Mouse (Mus musculus): ENCODE measurements around the gene Cubn. TPM values are rescaled to one million over a fixed set of nuclear protein-coding genes. Genes with fewer than 3 reads are reported as not detected.

The Cubn gene
- polyA plus RNA-seq (2016; fragmentation: Nextera tagmentation; extraction: Ambion mirVana) = 0.27 and 0.31 TPM in 2 replicates

DNA sequence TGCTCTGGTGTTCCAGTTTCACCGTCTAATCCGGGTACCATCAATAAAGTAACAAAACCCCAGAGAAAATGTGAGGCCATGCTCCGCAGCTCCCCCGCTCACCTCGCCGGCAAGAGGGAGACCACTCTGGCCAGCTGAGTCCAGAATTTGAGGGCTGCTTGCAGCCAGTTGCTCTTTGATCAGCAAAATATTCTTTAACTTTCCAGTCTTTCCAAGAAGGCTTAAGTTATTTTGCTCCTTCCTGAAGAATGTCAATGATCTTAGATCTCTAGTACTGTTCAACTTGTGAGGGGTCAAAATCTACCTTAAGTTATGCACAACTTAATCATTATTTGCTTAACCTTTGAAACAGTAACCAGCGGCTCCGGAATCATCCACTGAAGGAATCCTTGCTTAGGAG is at the start of gene Cubn:
Gene Cubn, minus strand, starts transcription at position 80 of the 400 bp plus-strand sequence.
- no peak within 1 kb of the TSS for H3K9ac ChIP-seq
- H3K4me3 ChIP-seq (replicated peaks) = no peak within 1 kb of the TSS
- no peak for ATAC-seq (ENCODE audit: low FRiP score)
- H3K9me3 ChIP-seq = no peaks in the 10 kb centered on the region
- H3K27ac ChIP-seq = no peak within 1 kb of the TSS
- peaks cover 9% of the 10 kb centered on the region for H3K4me1 ChIP-seq
- no peaks in the 10 kb centered on the region for H3K36me3 ChIP-seq (replicated peaks)
- H3K27me3 ChIP-seq = no peaks in the 10 kb centered on the region
- no peak within 1 kb of the TSS for H3K4me2 ChIP-seq
- 35% methylated on average over 8 of the region's 8 CpGs for WGBS

DNA sequence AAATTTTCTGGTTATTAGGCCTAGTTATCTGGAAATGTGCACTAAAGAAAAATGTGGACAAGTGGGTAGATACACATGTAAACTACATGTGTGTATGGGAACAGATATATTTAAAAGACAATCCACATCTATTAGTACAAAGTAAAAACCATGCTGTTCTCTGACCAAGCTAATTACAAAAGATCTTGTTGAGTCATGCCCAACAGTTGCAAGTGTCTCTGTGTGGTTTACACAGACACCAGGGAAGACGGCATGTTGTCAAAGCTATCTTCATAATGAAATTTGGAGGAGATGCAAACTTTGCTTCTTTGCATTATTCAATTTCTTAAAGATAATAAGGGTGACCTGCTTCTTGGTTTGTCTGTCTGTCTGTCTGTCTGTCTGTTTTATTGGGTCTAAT is 48.2 kb upstream of the Cubn start:
- peaks cover 18% of the 10 kb centered on the region for H3K4me1 ChIP-seq

DNA sequence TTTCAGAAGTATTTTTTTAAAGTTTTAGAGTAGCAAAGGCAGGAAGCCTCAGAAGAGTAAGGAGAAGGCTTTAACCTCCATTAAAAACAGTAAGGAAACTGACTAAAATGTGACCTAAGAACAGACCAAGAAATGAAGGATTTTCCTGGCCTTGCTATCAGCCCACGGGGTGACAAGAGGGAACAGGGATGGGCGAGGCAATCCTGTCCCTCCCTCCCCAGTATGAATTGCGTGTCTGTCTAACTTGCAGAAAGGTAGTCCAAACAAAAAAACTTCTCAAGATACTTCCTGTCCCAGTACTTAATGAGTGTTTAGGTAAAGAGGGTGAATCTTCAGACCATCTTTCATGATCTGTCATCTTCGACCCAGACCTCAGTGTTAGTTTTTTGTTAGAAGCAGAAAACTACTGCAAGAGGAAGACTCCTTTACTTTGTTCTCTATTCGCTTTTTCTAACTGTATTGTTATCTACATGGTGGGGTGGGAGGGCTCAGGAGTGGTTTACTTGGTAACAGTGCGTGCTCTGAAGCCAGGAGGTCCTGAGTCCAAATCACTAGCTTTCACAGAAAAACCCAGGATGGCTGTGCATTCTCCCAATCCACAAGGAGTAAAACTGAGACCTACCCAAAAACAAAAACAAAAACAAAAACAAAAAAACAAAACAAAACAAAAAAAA is 47.2 kb upstream of the Cubn start:
- peaks cover 15% of the 10 kb centered on the region for H3K4me1 ChIP-seq
- WGBS = 76% methylated on average over 6 of the region's 6 CpGs
- H3K27ac ChIP-seq = no peak overlapping the region
- H3K9ac ChIP-seq = no peak overlapping the region
- H3K36me3 ChIP-seq (replicated peaks) = no peaks in the 10 kb centered on the region
- no peak for ATAC-seq (ENCODE audit: low FRiP score)
- H3K4me2 ChIP-seq = no peak overlapping the region
- H3K27me3 ChIP-seq = no peaks in the 10 kb centered on the region
- no peak overlapping the region for H3K4me3 ChIP-seq (replicated peaks)
- no peaks in the 10 kb centered on the region for H3K9me3 ChIP-seq

More for the DNA sequence above, 48.2 kb upstream of the Cubn start:
- Histone ChIP-seq H3K27ac (no peak overlapping the region), H3K4me2 (no peak overlapping the region), H3K27me3 (no peaks in the 10 kb centered on the region), H3K9me3 (no peaks in the 10 kb centered on the region), H3K4me3 (replicated peaks) (no peak overlapping the region), H3K36me3 (replicated peaks) (no peaks in the 10 kb centered on the region), H3K9ac (no peak overlapping the region)
- WGBS = 92% methylated on average over 1 of the region's 1 CpGs
- no peak for ATAC-seq (ENCODE audit: low FRiP score)

GRCm38 (mm10) chr2:13538258-13538657 is 46.6 kb upstream of the Cubn start:
- ATAC-seq (ENCODE audit: low FRiP score) = no peak
- WGBS = 72% methylated on average over 2 of the region's 2 CpGs
- H3K4me1 ChIP-seq = peaks cover 12% of the 10 kb centered on the region; the same call in 1 of the 2 replicates
- no peaks in the 10 kb centered on the region for H3K9me3 ChIP-seq
- no peaks in the 10 kb centered on the region for H3K36me3 ChIP-seq (replicated peaks)
- no peak overlapping the region for H3K4me3 ChIP-seq (replicated peaks)
- no peak overlapping the region for H3K27ac ChIP-seq
- H3K9ac ChIP-seq = no peak overlapping the region
- H3K27me3 ChIP-seq = no peaks in the 10 kb centered on the region
- no peak overlapping the region for H3K4me2 ChIP-seq

DNA sequence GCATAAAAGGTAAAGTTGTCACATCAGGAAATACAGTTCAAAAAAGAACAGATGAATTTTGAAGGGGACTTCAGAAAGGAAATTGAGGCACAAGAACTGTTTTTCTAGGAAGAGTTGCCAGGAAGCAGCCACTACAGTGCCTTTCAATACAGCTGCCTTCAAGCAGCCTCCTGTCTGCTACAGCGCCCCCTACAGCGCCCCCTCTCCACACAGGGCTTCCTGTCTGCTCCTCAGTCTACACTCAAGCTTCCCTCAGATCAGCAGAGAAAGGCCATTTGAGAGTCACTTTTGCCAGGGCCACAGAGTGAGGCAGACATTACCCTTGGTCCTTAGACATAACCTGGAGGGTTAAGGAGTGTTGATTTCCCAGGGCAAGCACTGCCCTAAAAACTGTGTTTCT is 46.1 kb upstream of the Cubn start:
- WGBS = 16% methylated on average over 2 of the region's 2 CpGs
- no peak for ATAC-seq (ENCODE audit: low FRiP score)
- Histone ChIP-seq H3K9ac (no peak overlapping the region), H3K27ac (no peak overlapping the region), H3K4me1 (0 out of 2 replicates have a peak, but pooled peaks cover 10% of the 10 kb centered on the region), H3K36me3 (replicated peaks) (no peaks in the 10 kb centered on the region), H3K4me2 (no peak overlapping the region), H3K4me3 (replicated peaks) (no peak overlapping the region), H3K27me3 (no peaks in the 10 kb centered on the region), H3K9me3 (no peaks in the 10 kb centered on the region)

- H3K9me3 ChIP-seq = no peaks in the 10 kb centered on the region
- H3K9ac ChIP-seq = no peak overlapping the region
- H3K4me1 ChIP-seq = 0 out of 2 replicates have a peak, but pooled peaks cover 10% of the 10 kb centered on the region
- no peak for ATAC-seq (ENCODE audit: low FRiP score)
- no peaks in the 10 kb centered on the region for H3K27me3 ChIP-seq
- H3K36me3 ChIP-seq (replicated peaks) = no peaks in the 10 kb centered on the region
- no peak overlapping the region for H3K4me2 ChIP-seq
- H3K4me3 ChIP-seq (replicated peaks) = no peak overlapping the region
- no peak overlapping the region for H3K27ac ChIP-seq
Measured at GRCm38 (mm10) chr2:13536747-13537146, 45.1 kb upstream of the Cubn start.

- ATAC-seq (ENCODE audit: low FRiP score) = no peak
- H3K9ac ChIP-seq = no peak overlapping the region
- H3K4me2 ChIP-seq = no peak overlapping the region
- no peaks in the 10 kb centered on the region for H3K9me3 ChIP-seq
- WGBS = 92% methylated on average over 6 of the region's 6 CpGs
- H3K27me3 ChIP-seq = no peaks in the 10 kb centered on the region
- no peak overlapping the region for H3K4me3 ChIP-seq (replicated peaks)
- H3K27ac ChIP-seq = no peak overlapping the region
- 0 out of 2 replicates have a peak, but pooled peaks cover 7% of the 10 kb centered on the region for H3K4me1 ChIP-seq
- no peaks in the 10 kb centered on the region for H3K36me3 ChIP-seq (replicated peaks)
Measured at GRCm38 (mm10) chr2:13530639-13531038, 39.0 kb upstream of the Cubn start.

DNA sequence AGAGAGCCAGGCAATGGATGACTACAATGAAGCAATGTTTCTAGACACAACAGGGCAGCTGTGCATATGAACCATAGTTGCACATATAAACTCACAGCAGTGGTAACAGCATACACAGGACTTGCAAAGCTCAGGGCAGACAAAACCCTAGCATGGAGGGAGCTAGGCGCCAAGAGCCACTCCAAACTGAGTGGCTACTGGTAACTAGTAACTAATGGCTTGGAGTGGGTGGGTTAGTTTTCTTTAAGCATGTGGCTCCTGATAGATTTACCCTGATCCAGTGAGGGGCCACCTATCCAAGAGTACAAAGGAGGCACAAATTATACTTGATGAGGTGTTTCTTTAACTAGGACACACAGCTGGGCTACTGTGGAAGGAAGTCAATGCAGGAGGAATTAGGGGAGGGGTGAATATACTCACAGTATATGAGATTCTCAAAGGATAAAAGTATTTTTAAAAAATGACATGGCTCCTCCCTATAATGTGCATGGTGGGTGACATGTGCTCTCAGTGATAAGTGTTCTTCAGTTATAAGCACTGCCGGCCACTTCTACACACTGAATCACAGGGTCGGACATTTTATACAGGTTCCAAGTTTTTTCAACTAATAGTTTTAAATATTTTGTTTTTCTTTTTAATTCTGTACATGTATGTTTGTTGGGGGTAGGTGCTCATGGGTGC is 37.8 kb upstream of the Cubn start:
- Histone ChIP-seq H3K27me3 (no peaks in the 10 kb centered on the region), H3K4me1 (0 out of 2 replicates have a peak, but pooled peaks cover 3% of the 10 kb centered on the region), H3K4me3 (replicated peaks) (no peak overlapping the region), H3K4me2 (no peak overlapping the region), H3K36me3 (replicated peaks) (no peaks in the 10 kb centered on the region), H3K9ac (no peak overlapping the region), H3K27ac (no peak overlapping the region), H3K9me3 (no peaks in the 10 kb centered on the region)
- 92% methylated on average over 3 of the region's 3 CpGs for WGBS
- no peak for ATAC-seq (ENCODE audit: low FRiP score)

DNA sequence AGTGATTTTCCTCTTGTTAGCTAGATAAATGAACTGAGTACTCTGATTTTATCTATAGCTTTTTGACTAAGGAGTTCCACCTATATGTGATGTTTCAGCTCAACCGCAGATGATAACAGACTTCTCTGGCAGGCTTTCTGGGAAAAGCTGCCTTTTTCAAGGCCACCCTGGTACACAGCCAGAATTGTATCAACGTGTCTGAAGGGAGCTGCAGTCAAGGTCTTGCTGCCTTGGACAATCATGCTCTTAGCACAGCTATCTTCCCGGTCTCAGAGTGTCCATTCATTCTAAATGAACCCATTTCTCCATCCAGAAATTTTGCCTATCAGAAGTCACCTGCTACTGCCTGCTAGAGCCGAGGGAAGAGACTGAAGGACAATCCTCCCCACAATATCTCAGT is 35.9 kb upstream of the Cubn start:
- ATAC-seq (ENCODE audit: low FRiP score) = no peak
- Histone ChIP-seq H3K4me1 (0 out of 2 replicates have a peak, but pooled peaks cover 3% of the 10 kb centered on the region), H3K9ac (no peak overlapping the region), H3K4me2 (no peak overlapping the region), H3K4me3 (replicated peaks) (no peak overlapping the region), H3K27ac (0 out of 2 replicates have a peak overlapping the region, but pooled peaks have one; percentile 19), H3K36me3 (replicated peaks) (no peaks in the 10 kb centered on the region), H3K9me3 (no peaks in the 10 kb centered on the region), H3K27me3 (no peaks in the 10 kb centered on the region)
- 87% methylated on average over 4 of the region's 4 CpGs for WGBS

GRCm38 (mm10) chr2:13527125-13527524 is 35.5 kb upstream of the Cubn start:
- no peaks in the 10 kb centered on the region for H3K27me3 ChIP-seq
- no peak for ATAC-seq (ENCODE audit: low FRiP score)
- H3K4me3 ChIP-seq (replicated peaks) = no peak overlapping the region
- no peak overlapping the region for H3K27ac ChIP-seq
- no peak overlapping the region for H3K9ac ChIP-seq
- H3K4me1 ChIP-seq = peaks cover 5% of the 10 kb centered on the region; the same call in 1 of the 2 replicates
- WGBS = 45% methylated on average over 2 of the region's 2 CpGs
- H3K9me3 ChIP-seq = no peaks in the 10 kb centered on the region
- H3K36me3 ChIP-seq (replicated peaks) = no peaks in the 10 kb centered on the region
- H3K4me2 ChIP-seq = no peak overlapping the region

DNA sequence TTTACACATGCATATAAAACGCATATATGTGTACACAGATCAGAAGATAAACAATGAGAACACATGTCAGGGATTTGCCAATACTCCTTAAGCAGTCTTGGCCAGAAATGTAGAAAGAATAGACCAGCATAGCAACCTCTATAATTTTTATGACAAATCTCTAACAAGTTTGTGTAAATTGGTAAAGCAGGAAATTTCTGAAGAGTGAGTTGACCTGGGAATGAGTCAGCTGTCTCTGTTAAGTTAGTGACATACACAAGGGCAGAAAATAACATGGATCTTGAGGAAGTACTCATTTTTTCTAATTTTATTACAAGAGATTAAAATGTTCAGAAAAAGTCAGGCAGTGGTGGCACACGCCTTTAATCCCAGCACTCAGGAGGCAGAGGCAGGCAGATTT is 34.6 kb upstream of the Cubn start:
- Histone ChIP-seq H3K27me3 (no peaks in the 10 kb centered on the region), H3K27ac (no peak overlapping the region), H3K4me3 (replicated peaks) (no peak overlapping the region), H3K4me1 (peaks cover 8% of the 10 kb centered on the region; the same call in 1 of the 2 replicates), H3K36me3 (replicated peaks) (no peaks in the 10 kb centered on the region), H3K9ac (no peak overlapping the region), H3K9me3 (no peaks in the 10 kb centered on the region), H3K4me2 (no peak overlapping the region)
- ATAC-seq (ENCODE audit: low FRiP score) = no peak
- WGBS = 88% methylated on average over 2 of the region's 2 CpGs

DNA sequence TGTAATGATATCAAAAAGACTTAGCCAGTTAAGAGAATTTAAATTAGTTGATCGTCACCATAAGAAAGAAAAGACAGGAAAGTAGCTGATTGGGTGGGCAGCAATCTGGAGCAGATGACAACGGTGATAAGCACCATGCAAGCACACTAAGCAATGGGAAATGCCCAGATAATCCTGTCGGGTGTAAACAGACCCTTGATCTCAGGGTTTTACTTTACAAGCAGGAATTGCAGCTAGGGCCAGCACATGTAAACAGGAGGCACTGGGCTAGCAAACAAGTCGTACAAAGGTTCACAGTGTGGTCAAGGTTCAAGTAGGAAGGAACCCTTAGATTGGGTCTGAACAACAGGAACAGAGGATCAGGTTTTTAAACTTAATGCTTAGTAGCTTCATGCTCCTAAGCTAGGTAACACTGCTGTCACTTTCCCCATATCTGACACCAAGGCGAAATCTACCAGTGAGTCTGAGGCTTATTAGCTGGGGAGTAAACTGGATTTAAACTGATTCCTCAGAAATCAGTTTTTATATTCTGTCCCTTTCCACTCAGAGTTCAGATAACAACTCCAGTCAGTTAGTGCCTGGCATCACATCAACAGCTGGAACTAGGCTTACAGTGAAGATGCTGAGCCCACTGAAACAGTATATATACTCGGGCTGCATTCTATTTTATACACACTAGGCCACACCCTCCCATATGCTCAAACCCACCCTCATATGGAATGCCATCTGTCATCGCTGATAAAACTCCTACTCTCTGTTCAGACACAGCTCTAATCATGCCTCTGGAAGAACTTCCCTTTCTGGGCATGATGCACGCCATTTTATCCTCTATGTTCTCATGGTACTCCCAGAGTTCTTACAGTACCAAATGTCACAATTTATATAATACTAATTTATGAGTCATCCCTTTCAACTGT is 32.2 kb upstream of the Cubn start:
- no peak overlapping the region for H3K9ac ChIP-seq
- no peak overlapping the region for H3K4me3 ChIP-seq (replicated peaks)
- H3K27me3 ChIP-seq = no peaks in the 10 kb centered on the region
- H3K36me3 ChIP-seq (replicated peaks) = peaks cover 3% of the 10 kb centered on the region; the same call in 1 of the 2 replicates
- WGBS = 66% methylated on average over 8 of the region's 8 CpGs
- peaks cover 8% of the 10 kb centered on the region; the same call in 1 of the 2 replicates for H3K4me1 ChIP-seq
- no peak overlapping the region for H3K4me2 ChIP-seq
- H3K9me3 ChIP-seq = no peaks in the 10 kb centered on the region
- peak; percentile 72; the same call in 1 of the 2 replicates for ATAC-seq (ENCODE audit: low FRiP score)
- no peak overlapping the region for H3K27ac ChIP-seq

Measured in forebrain, embryonic 12.5 days (tissue).